Mouse (Mus musculus) cerebellum, adult 11-12 months (tissue): ENCODE results near the gene Fhit.
"Not testable (repeated sequence)": the region's sequence is repeated elsewhere in the genome, so short reads cannot be mapped to it uniquely, and the experiment has no call there.

Experiments used
- DNase-seq: peaks from one replicate; pipeline ENCODE4 v3.0.0; 2022

The Fhit gene

DNA sequence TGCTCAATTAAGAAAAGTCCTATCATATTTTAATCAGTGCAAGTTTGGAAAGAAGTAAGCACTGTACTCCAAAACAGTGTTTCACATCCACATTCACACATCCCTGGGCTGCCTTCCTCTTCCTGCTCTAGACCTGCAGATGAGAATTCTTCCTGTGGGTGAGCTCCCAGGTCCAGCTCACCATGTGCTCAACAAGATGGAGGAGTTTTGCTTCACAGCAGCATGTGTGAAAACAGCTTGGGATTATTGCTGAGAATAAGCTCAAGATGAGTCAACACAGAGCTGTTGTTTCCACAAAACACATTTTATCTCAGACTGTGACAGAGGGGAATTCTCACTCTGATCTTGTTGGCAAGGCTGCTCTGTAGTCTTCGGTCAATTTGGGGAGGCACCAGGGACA, 1265.3 kb downstream of the Fhit start:
- no peak for DNase-seq

DNA sequence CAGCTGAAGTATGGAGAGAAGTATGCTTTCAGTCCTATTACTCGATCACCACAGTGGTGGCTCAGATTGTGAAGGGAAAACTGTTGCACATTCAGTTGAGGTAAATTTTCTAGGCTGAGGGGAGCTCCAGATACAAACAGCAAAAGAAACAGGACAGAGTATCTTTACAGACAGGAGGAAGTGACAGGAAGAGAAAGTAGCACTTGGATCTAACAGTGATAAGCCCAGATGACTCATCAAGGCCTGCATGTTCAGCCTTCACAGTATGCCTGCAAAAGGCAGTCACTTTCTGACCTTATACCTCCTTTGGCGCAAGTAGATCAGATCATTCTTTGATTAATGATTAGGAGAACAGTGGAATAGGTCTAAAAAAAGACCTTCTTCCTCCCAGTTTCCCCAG, 1309.8 kb downstream of the Fhit start:
- no peak for DNase-seq

DNA sequence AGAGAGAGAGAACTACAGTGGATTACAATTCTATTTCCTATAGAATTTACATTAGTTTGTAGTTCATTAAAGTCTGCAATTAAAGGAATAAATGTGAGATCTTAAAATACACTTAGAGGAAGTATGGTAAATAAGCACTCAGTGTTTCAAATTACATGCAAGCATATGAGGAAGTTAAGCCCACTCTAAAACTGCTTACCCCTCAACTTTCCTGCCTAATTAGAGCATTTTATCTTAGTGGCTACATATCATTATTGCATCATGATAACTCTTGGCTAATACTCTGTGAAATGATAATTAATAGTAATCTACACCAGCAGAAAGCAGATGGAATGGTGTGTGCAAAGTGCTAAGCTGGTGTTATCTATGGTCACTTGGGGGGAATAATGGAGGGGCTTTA, 1329.5 kb downstream of the Fhit start:
- DNase-seq: no peak

DNA sequence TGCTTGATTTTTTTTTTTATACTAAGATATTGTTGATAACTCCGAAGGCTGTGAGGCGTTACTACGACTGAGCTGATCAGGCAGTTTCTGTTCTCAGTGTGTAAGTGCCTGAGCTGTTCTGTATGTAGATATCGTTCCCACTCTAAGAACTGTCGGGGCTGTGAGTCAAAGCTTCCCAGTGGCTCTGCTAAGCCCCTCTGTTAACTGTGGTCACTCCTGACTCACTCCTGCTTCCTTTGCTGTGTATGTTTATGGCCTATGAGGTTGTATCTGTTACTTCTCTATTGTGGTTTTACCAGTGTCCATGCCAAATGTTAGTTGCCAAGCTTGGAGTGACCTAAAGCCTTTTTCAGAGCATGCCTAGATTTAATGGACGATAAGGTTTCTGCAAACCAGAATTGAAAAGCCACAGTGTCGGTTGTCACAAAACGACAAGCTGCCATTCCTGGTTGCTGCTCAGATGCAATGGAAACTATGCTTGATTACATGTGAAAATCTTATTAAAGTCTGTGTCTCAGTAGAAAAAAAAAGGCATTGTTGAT, 1333.1 kb downstream of the Fhit start:
- not testable (repeated sequence) for DNase-seq

DNA sequence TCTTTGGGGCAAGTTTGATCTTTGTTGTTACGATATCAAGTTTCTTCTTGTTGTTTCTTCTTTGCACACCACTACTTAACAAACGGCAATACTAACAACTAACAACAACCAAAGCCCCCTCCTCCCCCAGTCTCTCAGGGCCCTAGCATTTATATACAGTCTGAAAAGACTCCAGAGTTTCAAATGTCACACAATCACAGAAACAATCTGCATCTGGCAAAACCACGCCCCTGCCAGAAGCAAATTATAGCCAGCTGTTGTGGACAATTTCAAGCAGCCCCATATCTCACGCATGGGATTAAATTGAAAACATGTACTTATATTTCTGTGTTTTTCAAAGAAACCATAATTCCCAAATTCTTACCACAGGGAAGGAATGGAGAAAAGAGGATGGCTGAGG, 1345.9 kb downstream of the Fhit start:
- DNase-seq: no peak

DNA sequence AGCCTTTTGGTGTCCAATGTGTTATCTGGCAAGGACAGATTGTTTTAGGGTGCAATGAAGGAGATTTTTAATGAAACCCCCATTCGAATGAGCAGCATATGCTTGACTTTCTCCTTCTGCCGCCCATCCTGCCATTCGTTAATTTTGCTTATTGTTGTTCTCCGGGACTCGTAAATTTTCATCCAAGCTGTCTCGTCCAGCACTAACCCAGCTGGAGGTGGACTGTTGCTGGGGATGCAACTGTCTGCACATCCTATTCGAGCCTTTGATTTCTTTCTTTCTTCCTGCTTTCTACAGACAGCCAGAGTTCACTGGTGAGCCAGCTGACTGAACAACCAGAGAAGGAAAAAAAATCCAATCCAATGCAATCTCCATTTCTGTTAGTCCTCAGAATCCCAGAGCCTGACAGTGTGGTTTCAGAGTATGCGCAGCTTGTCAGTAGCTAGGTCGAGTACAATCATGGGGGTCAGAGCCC, 1350.0 kb downstream of the Fhit start:
- no peak for DNase-seq

DNA sequence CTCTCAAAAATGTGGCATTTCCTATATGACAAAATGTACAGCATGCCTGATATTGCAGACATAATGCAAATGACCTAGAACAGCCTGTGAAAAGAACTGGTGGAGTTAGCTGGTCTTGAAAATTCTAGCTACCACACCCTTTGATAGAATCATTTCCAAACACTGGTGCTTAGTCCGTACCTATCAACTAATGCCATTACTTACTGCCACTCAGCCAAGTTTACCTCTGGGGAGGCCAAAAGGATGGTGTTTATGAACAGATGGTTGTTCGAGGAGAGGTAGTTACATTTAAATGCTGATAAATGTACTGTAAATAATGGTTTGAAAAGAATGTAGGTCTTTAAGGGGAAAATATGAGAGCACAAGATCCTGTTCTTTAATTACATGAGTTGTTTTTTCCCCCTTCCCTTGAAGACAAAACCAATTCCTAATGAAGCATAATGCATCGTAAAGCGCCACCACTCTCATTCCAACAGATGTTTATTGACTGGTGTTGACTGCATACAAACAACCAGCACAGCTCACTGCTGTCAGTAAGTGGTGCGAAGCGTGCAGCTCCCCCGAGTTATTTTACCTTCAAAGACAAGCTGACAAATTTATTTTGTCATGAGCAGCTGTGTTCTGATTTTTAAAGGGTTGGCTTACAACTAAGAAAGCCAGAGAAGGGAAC, 1350.5 kb downstream of the Fhit start:
- no peak for DNase-seq

DNA sequence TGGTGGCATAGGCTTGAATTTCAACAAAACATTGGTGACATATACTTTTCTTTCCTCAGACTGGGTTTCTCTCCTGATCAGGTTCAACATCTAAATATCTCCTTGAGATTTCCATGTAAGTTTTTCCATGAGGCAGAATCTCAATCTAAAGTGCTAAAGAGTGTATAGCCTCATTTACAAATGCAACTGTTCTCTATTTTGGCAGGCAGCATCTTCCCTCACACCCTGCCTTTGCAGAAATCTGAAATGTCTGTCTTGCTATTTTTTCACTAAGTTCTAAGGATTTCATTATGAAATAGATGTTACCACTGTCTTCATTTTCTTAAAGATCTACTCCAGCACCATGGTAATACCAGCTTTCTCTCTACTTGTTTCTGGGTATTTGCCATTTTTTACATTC, 1368.4 kb downstream of the Fhit start:
- no peak for DNase-seq

DNA sequence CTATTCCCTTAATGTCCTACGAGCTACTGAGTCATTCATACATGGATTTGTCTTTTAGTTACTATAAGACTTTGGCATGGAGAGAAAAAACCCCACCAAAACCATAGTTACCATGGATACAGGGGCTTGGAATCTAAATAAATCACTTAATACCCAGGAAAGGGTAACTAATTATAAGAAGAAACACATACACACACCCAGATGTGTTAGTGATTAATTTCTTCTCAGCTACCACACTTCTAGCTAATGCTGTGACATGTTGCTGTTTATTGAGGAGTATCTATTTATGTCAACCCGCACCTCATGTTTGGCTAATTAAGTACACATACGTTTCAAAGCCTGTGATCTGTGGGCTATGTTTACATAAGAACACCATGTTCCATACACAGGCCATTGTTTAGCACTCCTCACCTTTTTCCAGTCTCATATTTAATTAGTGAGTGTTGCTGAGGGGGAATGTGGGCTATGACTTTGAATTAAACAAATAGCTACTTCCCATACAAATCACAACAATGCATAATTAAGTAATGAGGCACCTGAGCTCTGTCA, 1373.4 kb downstream of the Fhit start:
- DNase-seq: no peak

DNA sequence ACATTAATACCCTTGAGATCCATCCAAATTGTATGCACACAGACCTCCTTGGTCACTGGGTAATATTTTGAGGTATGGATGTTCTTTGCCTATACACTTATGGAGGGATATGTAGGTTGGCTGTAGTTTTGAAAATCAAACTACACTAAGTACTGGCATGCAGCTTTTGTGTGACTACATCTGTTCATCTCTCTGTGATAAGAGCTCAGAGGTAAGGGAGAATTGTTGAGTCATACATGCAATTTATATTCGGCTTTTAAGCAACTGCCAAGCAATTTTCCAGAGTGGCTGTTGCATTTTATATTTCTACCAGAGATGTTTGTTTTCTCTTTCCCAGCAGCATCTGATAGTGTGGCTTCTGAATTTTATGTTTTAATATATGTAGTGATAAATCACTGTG, 1374.4 kb downstream of the Fhit start:
- no peak for DNase-seq

DNA sequence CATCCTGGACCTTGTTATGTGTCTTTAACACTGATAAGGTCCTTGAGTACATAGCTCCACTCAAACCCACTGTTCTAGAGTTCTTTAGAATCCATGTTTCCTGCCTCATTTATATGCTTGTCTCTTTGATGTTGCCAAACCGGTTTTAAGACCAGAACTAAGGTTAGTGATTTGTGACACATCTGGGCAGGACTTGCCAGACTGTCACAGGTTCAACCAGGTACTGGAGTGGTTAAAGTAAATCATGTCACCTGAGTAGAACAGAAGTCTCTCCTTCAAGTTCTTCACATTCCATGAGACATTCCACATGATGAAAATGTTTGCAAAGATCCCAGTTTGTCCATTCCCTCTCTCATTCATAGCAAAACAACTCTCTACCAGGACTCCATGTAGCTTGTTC, 1376.0 kb downstream of the Fhit start:
- no peak for DNase-seq

DNA sequence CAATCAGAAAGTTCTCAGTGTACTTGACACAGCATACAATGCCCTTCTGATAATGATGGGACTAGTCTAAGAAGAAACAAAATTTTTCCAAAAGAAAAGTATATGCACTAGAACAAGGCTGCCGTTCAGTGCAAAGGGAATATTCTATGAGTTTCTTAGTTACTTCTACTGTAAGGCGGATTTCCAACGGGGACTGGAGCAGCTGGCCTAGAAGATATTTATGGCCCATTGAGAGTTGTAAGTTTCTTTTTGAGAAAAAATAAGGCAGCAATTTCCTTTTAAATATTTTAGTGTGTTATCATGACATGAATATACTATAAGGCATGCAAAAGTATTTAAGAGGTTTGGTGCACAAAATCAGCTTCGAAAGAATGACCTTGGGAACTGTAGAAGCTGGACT, 1410.5 kb downstream of the Fhit start:
- DNase-seq: no peak

DNA sequence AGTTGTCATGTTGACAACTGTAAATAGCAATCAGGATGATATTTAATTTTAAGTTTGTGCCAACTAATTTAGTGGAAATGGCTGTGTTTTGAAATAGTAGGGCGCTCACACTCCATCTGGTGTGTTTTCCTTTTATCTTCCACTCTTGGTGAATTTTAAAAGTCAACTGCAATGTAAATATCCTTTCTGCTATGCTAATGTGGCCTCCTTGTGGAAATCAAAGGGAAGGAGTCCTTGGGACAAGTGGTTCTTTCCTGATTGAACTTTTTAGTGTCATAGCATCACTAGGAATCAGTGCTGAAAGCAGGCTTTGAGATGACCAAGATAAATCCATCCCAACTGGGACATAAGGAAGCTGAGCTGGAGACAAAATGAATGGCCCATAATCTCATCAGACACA, 1413.1 kb downstream of the Fhit start:
- no peak for DNase-seq

DNA sequence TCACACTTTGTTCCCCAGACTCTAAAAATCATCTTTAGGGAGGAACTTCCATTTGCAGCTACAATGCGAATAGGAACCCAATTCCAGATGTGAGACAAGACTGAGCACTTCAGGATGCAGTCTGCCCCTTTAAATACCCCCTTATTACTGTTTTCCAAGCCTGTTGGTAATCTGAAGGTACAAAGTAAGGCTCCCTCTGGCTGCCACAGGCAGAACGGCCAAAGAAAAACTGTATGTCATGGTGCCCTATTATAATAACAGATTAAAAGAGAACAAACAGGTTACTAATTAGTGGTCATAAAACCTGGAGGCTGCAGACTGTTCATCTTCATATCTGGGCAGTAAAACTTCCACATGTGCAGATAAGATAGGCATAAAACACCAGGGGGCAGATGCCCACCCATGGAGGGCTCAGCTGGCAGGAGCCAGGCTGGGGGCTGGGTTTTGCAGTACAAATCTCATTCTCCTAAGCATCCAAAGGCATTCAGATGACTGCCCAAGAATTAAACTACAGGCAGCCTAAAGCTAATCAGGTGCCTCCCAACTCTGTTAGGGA, 1439.8 kb downstream of the Fhit start:
- no peak for DNase-seq

DNA sequence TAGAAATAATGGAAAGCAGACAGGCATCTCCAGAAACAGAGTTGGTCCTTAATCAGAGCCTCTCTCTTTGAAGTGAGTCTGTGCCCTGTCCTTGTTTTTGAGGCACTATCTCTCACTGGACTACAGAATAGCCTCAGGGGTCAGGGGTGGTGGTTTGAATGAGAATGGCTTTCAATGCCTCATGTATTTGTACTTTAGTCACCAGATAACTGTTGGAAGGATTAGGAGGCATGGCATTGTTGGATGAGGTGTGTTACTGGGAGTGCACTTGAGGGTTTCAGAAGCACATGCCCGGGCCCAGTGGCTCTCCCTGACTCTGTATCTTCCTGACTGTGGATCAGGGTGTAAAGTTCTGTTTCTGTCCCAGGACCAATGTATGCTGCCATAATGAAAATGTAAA, 1463.2 kb downstream of the Fhit start:
- DNase-seq: no peak

DNA sequence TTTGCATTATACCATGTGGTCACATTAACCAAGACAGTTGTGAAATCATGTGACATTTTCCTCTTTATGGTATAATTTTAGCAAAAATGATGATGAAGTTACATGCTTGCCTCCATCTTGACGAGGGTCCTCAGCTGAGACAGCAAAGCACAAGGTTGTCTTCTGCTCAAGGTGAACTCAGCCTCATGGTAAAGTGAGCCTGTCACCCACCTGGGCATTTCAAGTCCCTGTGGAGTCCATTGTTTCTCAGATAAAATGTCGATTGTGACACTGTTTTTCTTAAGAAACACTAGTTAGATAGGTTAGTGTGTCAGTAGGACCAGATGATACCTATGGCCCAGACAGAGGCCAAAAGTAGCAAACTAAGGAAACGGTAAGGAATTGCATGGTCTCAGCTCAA, 1464.7 kb downstream of the Fhit start:
- DNase-seq: no peak

DNA sequence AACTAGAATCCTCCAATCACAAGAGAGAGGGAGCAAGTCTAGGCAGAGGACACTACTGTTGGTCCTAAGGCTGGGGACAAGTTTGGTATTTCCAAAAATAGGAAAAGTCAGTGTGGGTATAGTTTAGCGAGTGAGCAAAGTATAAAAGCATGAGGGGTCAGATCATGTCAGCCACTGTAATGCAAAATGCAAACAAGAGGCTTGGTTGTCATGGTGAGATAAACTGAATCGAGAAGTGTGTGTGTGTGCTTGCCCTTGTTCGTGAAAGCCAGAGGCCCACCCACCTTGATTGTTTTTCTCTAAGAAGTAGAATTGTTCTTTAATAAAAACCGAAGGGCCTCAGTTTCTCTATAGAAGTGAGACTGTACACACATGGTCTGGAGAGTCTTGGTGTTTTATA, 1465.8 kb downstream of the Fhit start:
- no peak for DNase-seq

DNA sequence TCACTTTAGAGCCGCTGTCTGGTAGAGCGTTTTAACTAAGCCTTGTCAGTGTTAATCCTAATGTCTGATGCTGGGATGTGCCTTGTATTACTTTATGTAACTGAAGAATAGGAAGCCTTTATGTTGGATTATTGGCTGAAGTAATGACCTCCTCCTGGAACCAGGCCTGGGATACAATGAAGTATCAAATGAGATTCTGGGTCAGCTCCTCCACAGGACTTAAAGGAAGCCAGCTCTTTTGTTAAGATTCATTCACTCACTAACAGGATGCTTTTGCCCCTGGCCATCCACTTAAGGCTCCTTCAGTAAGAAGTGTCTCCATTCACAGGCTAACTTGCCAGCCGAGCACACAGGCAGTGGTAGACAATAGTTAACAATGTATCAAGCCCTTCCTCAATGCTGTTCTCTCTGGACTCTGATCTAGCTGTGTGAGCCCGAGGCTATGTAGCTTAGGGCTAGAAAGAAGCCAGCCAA, 1466.6 kb downstream of the Fhit start:
- DNase-seq: no peak

DNA sequence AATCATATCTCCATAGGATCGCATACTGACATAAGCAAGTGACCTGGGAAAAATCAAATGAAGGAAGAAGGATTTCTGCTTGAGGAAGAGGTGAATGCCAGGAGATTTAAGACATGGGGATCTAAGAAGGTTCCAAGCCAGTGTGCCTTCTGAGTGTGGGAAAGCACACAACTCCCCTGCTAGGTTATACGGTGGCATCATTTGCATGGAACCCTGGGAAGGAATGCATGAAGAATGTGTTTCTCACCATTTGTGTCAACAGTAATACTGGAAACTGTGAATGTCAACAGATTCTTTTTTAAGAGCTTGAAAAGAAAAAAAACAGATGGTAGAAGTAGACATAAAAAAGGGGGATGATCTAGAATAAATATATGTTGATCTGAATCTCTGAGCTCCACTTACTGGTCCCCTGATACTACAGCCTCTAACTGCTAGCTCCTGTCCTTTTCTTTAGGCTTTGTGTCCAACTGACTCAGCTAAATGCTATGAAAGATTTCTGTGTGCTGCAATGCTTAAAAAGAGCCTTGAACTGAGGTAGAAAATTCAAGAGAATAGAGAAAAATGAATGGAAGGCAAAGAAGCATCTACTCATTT, 1473.1 kb downstream of the Fhit start:
- DNase-seq: no peak

DNA sequence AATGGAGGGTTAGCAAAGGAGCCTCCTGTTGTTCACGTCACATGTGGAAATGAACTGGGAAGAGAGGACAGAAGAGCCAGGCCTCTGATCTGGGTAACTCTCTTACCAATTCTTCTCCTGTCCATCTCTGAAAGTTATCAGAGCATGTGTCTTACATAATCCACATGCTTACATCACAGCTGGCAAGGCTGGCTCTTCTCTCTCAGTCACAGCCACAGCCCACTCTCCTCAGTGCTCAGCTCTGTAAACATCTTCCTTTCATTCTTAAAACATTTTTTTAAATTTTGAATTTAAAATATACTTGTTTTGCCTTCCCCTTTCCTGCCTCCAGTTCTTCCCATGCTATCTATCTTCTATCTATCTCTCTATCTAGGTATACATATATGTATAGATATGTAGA, 1477.5 kb downstream of the Fhit start:
- no peak for DNase-seq

DNA sequence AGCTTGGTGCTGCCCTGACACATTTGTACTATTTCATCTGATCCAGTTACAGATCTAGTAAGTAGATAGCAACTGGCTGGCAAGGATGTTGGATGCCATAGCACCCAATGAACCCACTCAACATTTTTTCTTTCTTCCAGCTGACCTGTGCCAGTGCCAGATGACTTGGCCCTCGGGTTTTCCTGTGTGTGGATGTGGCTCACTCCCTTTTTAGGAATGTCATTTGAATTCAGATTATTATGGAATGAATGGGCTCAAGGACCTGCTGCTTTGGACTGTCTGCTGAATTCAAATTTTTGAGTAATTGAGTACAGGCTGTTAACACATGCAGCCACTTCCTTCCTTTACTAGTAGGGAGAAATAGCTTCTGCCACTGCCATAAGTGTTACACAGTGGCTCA, 1489.1 kb downstream of the Fhit start:
- DNase-seq: no peak

DNA sequence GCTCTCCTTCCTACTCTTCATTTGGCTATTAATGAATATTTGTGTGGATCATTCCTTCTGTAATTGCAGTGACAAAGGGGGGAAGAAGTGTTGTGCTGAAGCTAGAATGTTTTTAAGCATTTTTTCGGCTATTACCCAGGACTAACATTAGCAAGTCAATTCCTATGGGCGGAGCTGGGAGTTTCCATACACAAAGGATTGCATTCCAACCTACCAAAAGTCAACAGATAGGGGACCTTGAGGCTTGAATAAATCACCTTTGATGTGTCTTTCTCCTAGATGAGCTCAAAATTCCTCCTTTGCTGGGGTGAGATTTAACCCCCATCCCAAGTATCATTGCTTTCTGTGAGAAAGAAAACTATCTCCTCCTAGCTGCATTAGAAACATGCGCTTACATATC, 1490.1 kb downstream of the Fhit start:
- DNase-seq: no peak

DNA sequence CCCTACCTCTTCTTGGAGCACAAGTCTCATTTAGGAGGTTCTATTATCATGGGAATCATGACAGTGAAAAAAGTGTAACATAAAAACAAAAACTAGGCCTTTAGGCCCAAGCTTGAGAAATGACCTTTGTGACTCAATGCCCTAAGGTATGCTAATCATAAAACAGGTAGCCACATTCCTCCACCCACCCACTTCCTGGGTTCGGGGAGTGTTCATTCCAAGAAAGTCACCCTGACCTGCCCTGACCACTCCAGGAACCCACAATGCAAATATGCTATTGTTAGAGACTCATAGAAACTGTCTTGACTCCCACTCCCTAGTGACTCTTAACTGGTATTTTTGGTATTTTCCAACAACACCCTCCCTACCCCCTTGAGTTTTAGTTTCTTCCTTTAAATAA, 1492.1 kb downstream of the Fhit start:
- no peak for DNase-seq

DNA sequence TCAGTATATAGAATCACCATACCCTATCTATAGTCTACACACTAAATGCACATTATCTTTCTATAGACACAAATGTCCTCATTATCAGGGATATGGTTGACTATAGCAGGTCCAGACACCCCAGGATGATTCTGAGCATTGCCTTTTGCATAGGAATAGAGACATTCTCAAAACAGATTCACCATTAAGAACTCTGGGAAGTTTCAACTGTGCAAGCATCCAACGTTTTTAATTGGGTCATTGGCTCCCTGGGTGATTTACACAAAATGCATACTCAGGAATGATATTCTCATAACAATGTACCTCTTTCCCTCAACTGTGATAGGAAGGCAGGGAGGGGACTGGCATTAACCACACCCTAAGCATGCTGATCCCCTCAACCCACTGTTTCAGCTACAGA, 1503.4 kb downstream of the Fhit start:
- no peak for DNase-seq
